Mouse (Mus musculus) midbrain, embryonic 12.5 days (tissue): ENCODE data around the gene Elmod3. TPM values are rescaled to one million over a fixed set of nuclear protein-coding genes. Genes with fewer than 3 reads are reported as not detected.
A peak's percentile ranks its signal among the peaks of the same experiment; 100 is the strongest.

Experiments
- ATAC-seq: fragments of 200-750 bp; cut with Nextera tagmentation; 2 replicates; pipeline ENCODE4 v1.8.0; 2017; ENCODE audit warnings: low read depth, moderate TSS enrichment, moderate library complexity; ENCODE audit not compliant: low FRiP score
- H3K27ac ChIP-seq: fragments of 300-500 bp; sonication (generic); replicated peaks from 2 replicates; pipeline ENCODE4 v1.5.1; 2016; ENCODE audit warnings: mild to moderate bottlenecking
- H3K27me3 ChIP-seq: fragments of 300-500 bp; sonication (generic); 2 replicates; pipeline ENCODE4 v1.6.1; 2016; ENCODE audit warnings: mild to moderate bottlenecking
- H3K36me3 ChIP-seq: fragments of 300-500 bp; sonication (generic); 2 replicates; pipeline ENCODE4 v1.6.1; 2016
- H3K4me1 ChIP-seq: fragments of 300-500 bp; sonication (generic); 2 replicates; pipeline ENCODE4 v1.6.1; 2016
- H3K4me2 ChIP-seq: fragments of 300-500 bp; sonication (generic); replicated peaks from 2 replicates; pipeline ENCODE4 v1.6.1; 2016; ENCODE audit warnings: mild to moderate bottlenecking, moderate library complexity
- H3K4me3 ChIP-seq: fragments of 300-500 bp; sonication (generic); 2 replicates; pipeline ENCODE4 v1.5.1; 2016; ENCODE audit warnings: mild to moderate bottlenecking
- H3K9ac ChIP-seq: fragments of 300-500 bp; sonication (generic); replicated peaks from 2 replicates; pipeline ENCODE4 v1.6.1; 2016; ENCODE audit warnings: mild to moderate bottlenecking, moderate library complexity
- H3K9me3 ChIP-seq: fragments of 300-500 bp; sonication (generic); 2 replicates; pipeline ENCODE4 v1.6.1; 2016; ENCODE audit warnings: mild to moderate bottlenecking
- WGBS: fragments of 180-500 bp; shearing (Covaris S2); methylation state at CpG from one replicate; pipeline ENCODE4 v1.1.7; 2016; 5-methylcytosine and 5-hydroxymethylcytosine counted together
- polyA plus RNA-seq: library from polyadenylated mRNA; unstranded; fragments of >200 nt; fragmentation: Nextera tagmentation; extraction: Ambion mirVana; gene quantifications from 2 replicates; pipeline ENCODE4 v1.2.1, GENCODE M21; 2016

The Elmod3 gene
- polyA plus RNA-seq, 1 experiment from 2014 or later = 18.3 TPM

GRCm38 (mm10) chr6:72562894-72563293, 35.3 kb downstream of the Elmod3 start:
- 76% methylated on average over 5 of the region's 5 CpGs for WGBS
- no peak for ATAC-seq
- Histone ChIP-seq H3K4me3 (no peak overlapping the region), H3K36me3 (peaks cover under 1% of the 10 kb centered on the region; the same call in 1 of the 2 replicates), H3K9me3 (no peaks in the 10 kb centered on the region), H3K27ac (no peak overlapping the region), H3K4me2 (no peak overlapping the region), H3K9ac (no peak overlapping the region), H3K4me1 (0 out of 2 replicates have a peak, but pooled peaks cover 7% of the 10 kb centered on the region), H3K27me3 (no peaks in the 10 kb centered on the region)

- H3K9ac ChIP-seq = no peak overlapping the region
- no peak overlapping the region for H3K4me3 ChIP-seq
- no peak for ATAC-seq
- H3K4me2 ChIP-seq = no peak overlapping the region
- H3K27ac ChIP-seq = no peak overlapping the region
- H3K27me3 ChIP-seq = no peaks in the 10 kb centered on the region
- H3K4me1 ChIP-seq = 0 out of 2 replicates have a peak, but pooled peaks cover 7% of the 10 kb centered on the region
- 46% methylated on average over 6 of the region's 6 CpGs for WGBS
- H3K9me3 ChIP-seq = no peaks in the 10 kb centered on the region
- no peaks in the 10 kb centered on the region for H3K36me3 ChIP-seq
Observed at GRCm38 (mm10) chr6:72562486-72562885, 35.7 kb downstream of the Elmod3 start.

- no peak overlapping the region for H3K9ac ChIP-seq
- no peaks in the 10 kb centered on the region for H3K36me3 ChIP-seq
- H3K4me2 ChIP-seq = no peak overlapping the region
- 80% methylated on average over 8 of the region's 8 CpGs for whole genome bisulfite sequencing
- no peak overlapping the region for H3K27ac ChIP-seq
- H3K4me1 ChIP-seq = 0 out of 2 replicates have a peak, but pooled peaks cover 3% of the 10 kb centered on the region
- H3K4me3 ChIP-seq = no peak overlapping the region
- H3K27me3 ChIP-seq = no peaks in the 10 kb centered on the region
- H3K9me3 ChIP-seq = no peaks in the 10 kb centered on the region
- no peak for ATAC-seq
Observed at GRCm38 (mm10) chr6:72560801-72561200, 37.4 kb downstream of the Elmod3 start.

GRCm38 (mm10) chr6:72553079-72553412, 45.2 kb downstream of the Elmod3 start:
- Histone ChIP-seq H3K9ac (peak overlapping the region; percentile 54), H3K4me3 (peak overlapping the region; percentile 41), H3K9me3 (no peaks in the 10 kb centered on the region), H3K27me3 (0 out of 2 replicates have a peak, but pooled peaks cover 4% of the 10 kb centered on the region), H3K27ac (peak overlapping the region; percentile 68), H3K4me1 (peaks cover 16% of the 10 kb centered on the region), H3K36me3 (no peaks in the 10 kb centered on the region), H3K4me2 (peak overlapping the region; percentile 61)
- 21% methylated on average over 8 of the region's 8 CpGs for WGBS
- ATAC-seq = peak; percentile 59

GRCm38 (mm10) chr6:72552171-72553078, 45.8 kb downstream of the Elmod3 start:
- Histone ChIP-seq H3K9ac (peak overlapping the region; percentile 54), H3K4me2 (peak overlapping the region; percentile 61), H3K27me3 (0 out of 2 replicates have a peak, but pooled peaks cover 4% of the 10 kb centered on the region), H3K4me3 (peak overlapping the region; percentile 41), H3K36me3 (no peaks in the 10 kb centered on the region), H3K4me1 (peaks cover 16% of the 10 kb centered on the region), H3K27ac (peak overlapping the region; percentile 68), H3K9me3 (no peaks in the 10 kb centered on the region)
- WGBS = 19% methylated on average over 27 of the region's 27 CpGs
- peak; percentile 86 for ATAC-seq

- WGBS = 82% methylated on average over 10 of the region's 10 CpGs
- no peak overlapping the region for H3K4me3 ChIP-seq
- H3K27me3 ChIP-seq = 0 out of 2 replicates have a peak, but pooled peaks cover 3% of the 10 kb centered on the region
- H3K36me3 ChIP-seq = no peaks in the 10 kb centered on the region
- no peak overlapping the region for H3K9ac ChIP-seq
- H3K4me1 ChIP-seq = peaks cover 16% of the 10 kb centered on the region
- no peak for ATAC-seq
- H3K4me2 ChIP-seq = no peak overlapping the region
- H3K9me3 ChIP-seq = 0 out of 2 replicates have a peak, but pooled peaks cover 2% of the 10 kb centered on the region
- H3K27ac ChIP-seq = no peak overlapping the region
Observed at GRCm38 (mm10) chr6:72550503-72551100, 47.6 kb downstream of the Elmod3 start.

GRCm38 (mm10) chr6:72550025-72550424, 48.2 kb downstream of the Elmod3 start:
- Histone ChIP-seq H3K4me2 (no peak overlapping the region), H3K9ac (no peak overlapping the region), H3K4me1 (peaks cover 16% of the 10 kb centered on the region), H3K4me3 (no peak overlapping the region), H3K36me3 (no peaks in the 10 kb centered on the region), H3K27ac (no peak overlapping the region), H3K9me3 (0 out of 2 replicates have a peak, but pooled peaks cover 2% of the 10 kb centered on the region), H3K27me3 (no peaks in the 10 kb centered on the region)
- no peak for ATAC-seq
- WGBS = 63% methylated on average over 6 of the region's 6 CpGs

GRCm38 (mm10) chr6:72549041-72549580, 49.1 kb downstream of the Elmod3 start:
- peaks cover 8% of the 10 kb centered on the region for H3K27me3 ChIP-seq
- H3K9me3 ChIP-seq = 0 out of 2 replicates have a peak, but pooled peaks cover 2% of the 10 kb centered on the region
- H3K4me2 ChIP-seq = no peak overlapping the region
- H3K27ac ChIP-seq = no peak overlapping the region
- no peaks in the 10 kb centered on the region for H3K36me3 ChIP-seq
- ATAC-seq = no peak
- H3K9ac ChIP-seq = no peak overlapping the region
- H3K4me1 ChIP-seq = peaks cover 19% of the 10 kb centered on the region
- H3K4me3 ChIP-seq = no peak overlapping the region
- 77% methylated on average over 9 of the region's 9 CpGs for WGBS

GRCm38 (mm10) chr6:72547862-72548261, 50.4 kb downstream of the Elmod3 start:
- no peak for ATAC-seq
- Histone ChIP-seq H3K4me1 (peaks cover 12% of the 10 kb centered on the region), H3K9me3 (0 out of 2 replicates have a peak, but pooled peaks cover 2% of the 10 kb centered on the region), H3K4me3 (no peak overlapping the region), H3K27me3 (peaks cover 13% of the 10 kb centered on the region), H3K36me3 (no peaks in the 10 kb centered on the region), H3K9ac (no peak overlapping the region), H3K4me2 (no peak overlapping the region), H3K27ac (no peak overlapping the region)
- 88% methylated on average over 3 of the region's 3 CpGs for WGBS

GRCm38 (mm10) chr6:72547121-72547520, 51.1 kb downstream of the Elmod3 start:
- H3K4me2 ChIP-seq = no peak overlapping the region
- 0 out of 2 replicates have a peak, but pooled peaks cover 2% of the 10 kb centered on the region for H3K9me3 ChIP-seq
- H3K4me1 ChIP-seq = peaks cover 6% of the 10 kb centered on the region; the same call in 1 of the 2 replicates
- no peak overlapping the region for H3K4me3 ChIP-seq
- no peak overlapping the region for H3K9ac ChIP-seq
- no peak overlapping the region for H3K27ac ChIP-seq
- 89% methylated on average over 2 of the region's 2 CpGs for WGBS
- no peak for ATAC-seq
- H3K27me3 ChIP-seq = peaks cover 13% of the 10 kb centered on the region
- H3K36me3 ChIP-seq = no peaks in the 10 kb centered on the region

GRCm38 (mm10) chr6:72545377-72545776, 52.8 kb downstream of the Elmod3 start:
- Histone ChIP-seq H3K27me3 (peaks cover 13% of the 10 kb centered on the region), H3K9ac (no peak overlapping the region), H3K4me1 (0 out of 2 replicates have a peak, but pooled peaks cover 4% of the 10 kb centered on the region), H3K9me3 (0 out of 2 replicates have a peak, but pooled peaks cover 2% of the 10 kb centered on the region), H3K36me3 (no peaks in the 10 kb centered on the region), H3K4me3 (no peak overlapping the region), H3K4me2 (no peak overlapping the region), H3K27ac (no peak overlapping the region)
- no peak for ATAC-seq
- 47% methylated on average over 7 of the region's 7 CpGs for WGBS
